Mouse (Mus musculus): ENCODE data around the gene Elovl1.

Elovl1 gene

GRCm38 (mm10) chr4:118429215-118429895 lies 1.5 kb downstream of the Elovl1 start:
- DNase-seq (ENCODE audit: low spot score): no peak

- no peak for DNase-seq (ENCODE audit: low spot score)
Observed at GRCm38 (mm10) chr4:118432332-118432731, 4.4 kb downstream of the Elovl1 start.

GRCm38 (mm10) chr4:118436820-118437603 lies 9.1 kb downstream of the Elovl1 start, which contains the start of gene Cdc20:
Gene Cdc20, minus strand, starts transcription at chr4:118437352.
- peak; percentile 96 for DNase-seq (ENCODE audit: low spot score)

GRCm38 (mm10) chr4:118437829-118438253 lies 9.9 kb downstream of the Elovl1 start:
- DNase-seq (ENCODE audit: low spot score): peak; percentile 38

- DNase-seq (ENCODE audit: low spot score): no peak
Observed at GRCm38 (mm10) chr4:118445088-118445487, 17.2 kb downstream of the Elovl1 start.

- DNase-seq (ENCODE audit: low spot score): no peak
Observed at GRCm38 (mm10) chr4:118445781-118446414, 18.0 kb downstream of the Elovl1 start.

GRCm38 (mm10) chr4:118446415-118447153 lies 18.7 kb downstream of the Elovl1 start:
- no peak for DNase-seq (ENCODE audit: low spot score)

GRCm38 (mm10) chr4:118457345-118457975 lies 29.6 kb downstream of the Elovl1 start, which contains the start of gene Mpl:
Gene Mpl, minus strand, starts transcription at chr4:118457513.
- DNase-seq (ENCODE audit: low spot score): no peak

- no peak for DNase-seq (ENCODE audit: low spot score)
Observed at GRCm38 (mm10) chr4:118464956-118465355, 37.1 kb downstream of the Elovl1 start.

- DNase-seq (ENCODE audit: low spot score): no peak
Observed at GRCm38 (mm10) chr4:118465697-118466163, 37.8 kb downstream of the Elovl1 start.

GRCm38 (mm10) chr4:118471281-118471680 lies 43.4 kb downstream of the Elovl1 start:
- no peak for DNase-seq (ENCODE audit: low spot score)

- no peak for DNase-seq (ENCODE audit: low spot score)
Observed at GRCm38 (mm10) chr4:118472687-118473086, 44.8 kb downstream of the Elovl1 start.

GRCm38 (mm10) chr4:118476773-118477530 lies 49.1 kb downstream of the Elovl1 start:
- no peak for DNase-seq (ENCODE audit: low spot score)
